In the genomic region with DNA sequence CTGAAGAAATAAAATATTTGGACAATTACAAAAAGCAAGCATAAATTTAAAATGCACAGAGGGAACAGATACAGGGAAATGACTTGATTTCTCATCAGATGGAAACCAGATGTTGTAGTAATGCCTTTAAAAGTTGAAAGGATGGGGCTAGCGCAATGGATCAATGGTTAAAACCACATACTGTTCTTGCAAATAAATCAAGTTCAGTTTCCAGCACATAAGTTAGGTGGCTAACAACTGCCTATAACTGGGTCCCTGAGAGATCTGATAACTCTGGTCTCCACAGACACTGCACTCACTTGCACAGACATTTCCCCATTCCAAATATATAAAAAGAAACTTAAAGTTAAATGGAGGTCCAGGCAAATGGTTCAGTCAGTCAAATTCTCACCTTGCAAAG, we compare ENCODE assay signal across 20 mouse cellular contexts.
"Had no signal": no experiment of that assay in that cellular context is flagged by ENCODE, and none has a peak within 500 bp of the region (broad histone marks: within the 10 kb centered on the region; RNA-seq: fewer than 3 reads in every experiment).

No protein-coding gene starts in this region.

- H3K36me3 ChIP-seq: kidney, embryonic 15.5 days; limb, embryonic 12.5 days; liver, embryonic 13.5 days; midbrain, embryonic 12.5 days; midbrain, embryonic 15.5 days; neural tube, embryonic 12.5 days; neural tube, embryonic 15.5 days; stomach, embryonic 15.5 days had no signal

- H3K4me2 ChIP-seq: kidney, embryonic 15.5 days; limb, embryonic 12.5 days; liver, embryonic 13.5 days; midbrain, embryonic 12.5 days; midbrain, embryonic 15.5 days; neural tube, embryonic 12.5 days; neural tube, embryonic 15.5 days; stomach, embryonic 15.5 days had no signal

- H3K27me3 ChIP-seq: kidney, embryonic 15.5 days; limb, embryonic 12.5 days; liver, embryonic 13.5 days; midbrain, embryonic 12.5 days; midbrain, embryonic 15.5 days; neural tube, embryonic 12.5 days; neural tube, embryonic 15.5 days; stomach, embryonic 15.5 days had no signal

- H3K9ac ChIP-seq: kidney, embryonic 15.5 days; limb, embryonic 12.5 days; liver, embryonic 13.5 days; midbrain, embryonic 12.5 days; midbrain, embryonic 15.5 days; neural tube, embryonic 12.5 days; neural tube, embryonic 15.5 days; stomach, embryonic 15.5 days had no signal

- H3K27ac ChIP-seq: kidney, embryonic 15.5 days; left cerebral cortex, adult 2 months; limb, embryonic 12.5 days; liver, embryonic 13.5 days; midbrain, embryonic 12.5 days; midbrain, embryonic 15.5 days; neural tube, embryonic 12.5 days; neural tube, embryonic 15.5 days; stomach, embryonic 15.5 days had no signal

- DNase-seq: kidney, adult 8-10 months; kidney, postnatal 10 days; kidney, postnatal 36 days; layer of hippocampus, postnatal 36 days; liver, embryonic 13.5 days; lung, adult 2 months; lung, postnatal 14 days; lung, postnatal 4 days; right cerebral cortex, adult 18-20 months; right cerebral cortex, postnatal 14 days; right cerebral cortex, postnatal 4 days; thymus, postnatal 25 days had no signal

- H3K4me1 ChIP-seq: kidney, embryonic 15.5 days; limb, embryonic 12.5 days; liver, embryonic 13.5 days; midbrain, embryonic 12.5 days; midbrain, embryonic 15.5 days; neural tube, embryonic 12.5 days; neural tube, embryonic 15.5 days; stomach, embryonic 15.5 days had no signal

- ATAC-seq: midbrain, embryonic 15.5 days had no signal

- H3K9me3 ChIP-seq: kidney, embryonic 15.5 days; limb, embryonic 12.5 days; liver, embryonic 13.5 days; midbrain, embryonic 12.5 days; midbrain, embryonic 15.5 days; neural tube, embryonic 12.5 days; neural tube, embryonic 15.5 days; stomach, embryonic 15.5 days had no signal

- H3K4me3 ChIP-seq: kidney, embryonic 15.5 days; left cerebral cortex, adult 2 months; limb, embryonic 12.5 days; liver, embryonic 13.5 days; midbrain, embryonic 12.5 days; midbrain, embryonic 15.5 days; neural tube, embryonic 12.5 days; neural tube, embryonic 15.5 days; stomach, embryonic 15.5 days had no signal
